Mouse (Mus musculus) T-helper 2 cell (primary cell): ENCODE data around the gene Nono.

Experiments used
- in situ Hi-C: fragments of 300-600 bp; cut with MboI, MseI; formaldehyde crosslinking; loops from one replicate; pipeline ENCODE4 v1.15.1; 2025; ENCODE audit warnings: high pct_unique_total_duplicates

Nono gene

GRCm38 (mm10) chrX:101429142-101429949 is at the start of gene Nono:
TSS of gene Nono (plus strand) at chrX:101429318.
- in situ Hi-C loops: no loop called here

- in situ Hi-C loops: no loop called here
These were observed 49.4 kb upstream of the Nono start for GRCm38 (mm10) chrX:101379744-101380143.

- in situ Hi-C loops: no loop called here
These were observed 45.7 kb upstream of the Nono start for GRCm38 (mm10) chrX:101383455-101383854.

- in situ Hi-C loops: no loop called here
These were observed 44.5 kb upstream of the Nono start for GRCm38 (mm10) chrX:101384439-101385137.

- in situ Hi-C loops: no loop called here
These were observed 42.9 kb upstream of the Nono start for GRCm38 (mm10) chrX:101386222-101386621.

- in situ Hi-C loops: no loop called here
These were observed 40.1 kb upstream of the Nono start for GRCm38 (mm10) chrX:101388866-101389537.

GRCm38 (mm10) chrX:101394341-101394740 is 34.8 kb upstream of the Nono start:
- in situ Hi-C loops: no loop called here

GRCm38 (mm10) chrX:101396459-101396858 is 32.7 kb upstream of the Nono start:
- in situ Hi-C loops: no loop called here

- in situ Hi-C loops: no loop called here
These were observed 10.0 kb upstream of the Nono start for GRCm38 (mm10) chrX:101418946-101419724.

- in situ Hi-C loops: no loop called here
These were observed 9.1 kb upstream of the Nono start for GRCm38 (mm10) chrX:101419725-101420699.

GRCm38 (mm10) chrX:101420700-101421095 is 8.4 kb upstream of the Nono start, which contains the start of gene Zmym3:
TSS of gene Zmym3 (minus strand) at chrX:101420849.
- in situ Hi-C loops: no loop called here

- in situ Hi-C loops: no loop called here
These were observed 5.7 kb upstream of the Nono start for GRCm38 (mm10) chrX:101423462-101423861.

- in situ Hi-C loops: no loop called here
These were observed 1.3 kb upstream of the Nono start for GRCm38 (mm10) chrX:101427774-101428173.

- in situ Hi-C loops: no loop called here
These were observed 355 bp upstream of the Nono start for GRCm38 (mm10) chrX:101428785-101429141.

- in situ Hi-C loops: no loop called here
These were observed 858 bp downstream of the Nono start for GRCm38 (mm10) chrX:101429976-101430375.

GRCm38 (mm10) chrX:101448886-101449475 is 19.9 kb downstream of the Nono start, which contains the start of gene Itgb1bp2:
TSS of gene Itgb1bp2 (plus strand) at chrX:101449088.
- in situ Hi-C loops: no loop called here

- in situ Hi-C loops: loop anchor here (5.0 kb wide), 1 partner anchor 91 kb away; no protein-coding TSS in a partner anchor
These were observed 22.0 kb downstream of the Nono start for GRCm38 (mm10) chrX:101451147-101451546.

GRCm38 (mm10) chrX:101451591-101451990 is 22.5 kb downstream of the Nono start:
- in situ Hi-C loops: loop anchor here (5.0 kb wide), 1 partner anchor 91 kb away; no protein-coding TSS in a partner anchor

- in situ Hi-C loops: no loop called here
These were observed 43.1 kb downstream of the Nono start for GRCm38 (mm10) chrX:101472202-101472601.
